Mouse (Mus musculus) CD4-positive helper T cell, adult 2 months (primary cell): ENCODE measurements around the gene Tmem63c.

ENCODE experiments used
- DNase-seq: peaks from one replicate; pipeline ENCODE4 v3.0.0-alpha.2; 2012; ENCODE audit warnings: low read depth, missing footprints, low spot score

Gene Tmem63c

GRCm38 (mm10) chr12:87131181-87131580 is 110.0 kb downstream of the Tmem63c start:
- no peak for DNase-seq

GRCm38 (mm10) chr12:87131619-87132018 is 110.5 kb downstream of the Tmem63c start:
- DNase-seq, result peak; percentile 15

- DNase-seq, result no peak
Observed at GRCm38 (mm10) chr12:87132210-87132609, 111.1 kb downstream of the Tmem63c start.

GRCm38 (mm10) chr12:87132784-87133183 is 111.6 kb downstream of the Tmem63c start:
- no peak for DNase-seq

GRCm38 (mm10) chr12:87137439-87138341 is 116.5 kb downstream of the Tmem63c start:
- DNase-seq, result no peak

- DNase-seq, result no peak
Observed at GRCm38 (mm10) chr12:87138342-87138701, 117.2 kb downstream of the Tmem63c start.

- no peak for DNase-seq
Observed at GRCm38 (mm10) chr12:87138768-87139167, 117.6 kb downstream of the Tmem63c start.
